Mouse (Mus musculus) ZHBTc4 (cell line): Measurements from ENCODE around the gene Gm11037.

ENCODE experiments used
- DNase-seq: peaks from one replicate; pipeline ENCODE4 v3.0.0-alpha.2; 2011; ENCODE audit warnings: low read depth, low spot score

Gene Gm11037

GRCm38 (mm10) chr2:131148353-131149253 lies 15.3 kb downstream of the Gm11037 start:
- DNase-seq: no peak

- DNase-seq: no peak
These were observed 15.9 kb downstream of the Gm11037 start for GRCm38 (mm10) chr2:131149254-131149578.

GRCm38 (mm10) chr2:131152166-131152730 lies 19.0 kb downstream of the Gm11037 start:
- peak; percentile 86 for DNase-seq

- DNase-seq: no peak
These were observed 20.7 kb downstream of the Gm11037 start for GRCm38 (mm10) chr2:131154036-131154435.

- no peak for DNase-seq
These were observed 23.7 kb downstream of the Gm11037 start for GRCm38 (mm10) chr2:131156987-131157386.

- DNase-seq: no peak
These were observed 26.2 kb downstream of the Gm11037 start for GRCm38 (mm10) chr2:131159491-131159910.

- DNase-seq: peak; percentile 99
These were observed 26.8 kb downstream of the Gm11037 start, which contains the start of gene 1700037H04Rik for GRCm38 (mm10) chr2:131159938-131160581. Gene 1700037H04Rik (minus strand): TSS chr2:131160081.

- DNase-seq: no peak
These were observed 27.4 kb downstream of the Gm11037 start for GRCm38 (mm10) chr2:131160671-131161111.

- no peak for DNase-seq
These were observed 30.6 kb downstream of the Gm11037 start for GRCm38 (mm10) chr2:131163924-131164323.

GRCm38 (mm10) chr2:131166172-131166571 lies 32.9 kb downstream of the Gm11037 start:
- no peak for DNase-seq

- peak; percentile 13 for DNase-seq
These were observed 34.7 kb downstream of the Gm11037 start for GRCm38 (mm10) chr2:131167984-131168383.

- peak; percentile 35 for DNase-seq
These were observed 35.6 kb downstream of the Gm11037 start for GRCm38 (mm10) chr2:131168914-131169313.

- DNase-seq: peak; percentile 73
These were observed 37.6 kb downstream of the Gm11037 start for GRCm38 (mm10) chr2:131170936-131171335.

- peak; percentile 52 for DNase-seq
These were observed 38.3 kb downstream of the Gm11037 start for GRCm38 (mm10) chr2:131171401-131172104.

- DNase-seq: no peak
These were observed 39.0 kb downstream of the Gm11037 start for GRCm38 (mm10) chr2:131172322-131172721.

GRCm38 (mm10) chr2:131174700-131175099 lies 41.4 kb downstream of the Gm11037 start:
- DNase-seq: peak; percentile 86

- DNase-seq: peak; percentile 75
These were observed 42.1 kb downstream of the Gm11037 start for GRCm38 (mm10) chr2:131175286-131175944.

- DNase-seq: no peak
These were observed 42.6 kb downstream of the Gm11037 start for GRCm38 (mm10) chr2:131175945-131176309.

GRCm38 (mm10) chr2:131176491-131176890 lies 43.2 kb downstream of the Gm11037 start:
- peak; percentile 54 for DNase-seq

- DNase-seq: no peak
These were observed 44.6 kb downstream of the Gm11037 start for GRCm38 (mm10) chr2:131177932-131178331.

GRCm38 (mm10) chr2:131178828-131179245 lies 45.5 kb downstream of the Gm11037 start:
- no peak for DNase-seq
